In the genomic region with DNA sequence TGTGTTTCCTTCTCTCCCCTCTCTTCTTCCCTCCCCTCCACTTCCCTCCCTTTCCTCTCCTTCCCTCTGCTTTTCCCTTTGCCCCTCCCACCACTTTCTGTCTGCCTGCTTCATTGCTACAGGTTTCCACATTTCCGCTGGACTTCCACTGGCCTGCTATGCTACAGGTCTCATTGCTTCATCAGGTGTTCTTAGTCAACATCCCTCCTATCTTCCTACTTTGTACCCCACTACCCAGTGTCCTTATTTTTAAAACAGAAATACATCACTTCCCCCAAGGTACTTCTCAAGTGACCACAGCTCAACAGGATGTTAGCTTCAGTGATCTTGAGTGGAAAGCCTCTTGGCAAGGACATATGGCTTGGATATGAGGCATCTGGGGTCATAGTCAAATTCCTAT, we compare ENCODE assay signal across 18 mouse cellular contexts.
A peak's percentile ranks its signal among the peaks of the same experiment; 100 is the strongest.
DNase-seq lines count a peak whose midpoint lies in the region; ATAC-seq and TF ChIP-seq lines count a peak whose summit lies in the region.
"Had no signal": no experiment of that assay in that cellular context is flagged by ENCODE, and none has a peak within 500 bp of the region (broad histone marks: within the 10 kb centered on the region; RNA-seq: fewer than 3 reads in every experiment).

No protein-coding gene starts in this region.

- H3K4me2 ChIP-seq in forebrain, embryonic 13.5 days = no peak overlapping the region
- no peak overlapping the region for H3K4me2 ChIP-seq in forebrain, embryonic 16.5 days (ENCODE audit: low read length)
- no peak overlapping the region for H3K4me2 ChIP-seq in midbrain, embryonic 11.5 days
- no peak overlapping the region for H3K4me2 ChIP-seq in midbrain, postnatal 0 days (ENCODE audit: low read depth, low read length, poor library complexity, severe bottlenecking)
- H3K4me2 ChIP-seq in neural tube, embryonic 15.5 days = no peak overlapping the region
- H3K4me2 ChIP-seq: embryonic facial prominence, embryonic 13.5 days; heart, embryonic 15.5 days; limb, embryonic 15.5 days; liver, embryonic 15.5 days had no signal

- intact Hi-C loops in gastrocnemius, adult 2 months (cut with DNase I) = no loop called here

- 73% methylated on average over 1 of the region's 1 CpGs for WGBS in forebrain, embryonic 13.5 days
- 88% methylated on average over 1 of the region's 1 CpGs for WGBS in forebrain, embryonic 16.5 days
- WGBS in midbrain, embryonic 11.5 days = 90% methylated on average over 1 of the region's 1 CpGs
- WGBS in midbrain, postnatal 0 days = 87% methylated on average over 1 of the region's 1 CpGs
- WGBS in neural tube, embryonic 15.5 days = 96% methylated on average over 1 of the region's 1 CpGs

- H3K9ac ChIP-seq in forebrain, embryonic 13.5 days = no peak overlapping the region
- H3K9ac ChIP-seq in forebrain, embryonic 16.5 days (replicated peaks; ENCODE audit: low read depth, low read length) = no peak overlapping the region
- H3K9ac ChIP-seq in midbrain, embryonic 11.5 days (ENCODE audit: low read length) = no peak overlapping the region
- H3K9ac ChIP-seq in midbrain, postnatal 0 days (replicated peaks; ENCODE audit: low read length, poor library complexity, severe bottlenecking) = no peak overlapping the region
- no peak overlapping the region for H3K9ac ChIP-seq in neural tube, embryonic 15.5 days (replicated peaks)
- H3K9ac ChIP-seq: embryonic facial prominence, embryonic 13.5 days; heart, embryonic 15.5 days; limb, embryonic 15.5 days; liver, embryonic 15.5 days had no signal

- H3K9me3 ChIP-seq in forebrain, embryonic 13.5 days (replicated peaks) = no peaks in the 10 kb centered on the region
- H3K9me3 ChIP-seq in forebrain, embryonic 16.5 days (ENCODE audit: control insufficient read depth, low read length) = no peaks in the 10 kb centered on the region
- no peaks in the 10 kb centered on the region for H3K9me3 ChIP-seq in midbrain, embryonic 11.5 days (ENCODE audit: control insufficient read depth, low read length)
- H3K9me3 ChIP-seq in midbrain, postnatal 0 days (ENCODE audit: low read length) = no peaks in the 10 kb centered on the region
- no peaks in the 10 kb centered on the region for H3K9me3 ChIP-seq in neural tube, embryonic 15.5 days (replicated peaks)
- H3K9me3 ChIP-seq: embryonic facial prominence, embryonic 13.5 days; heart, embryonic 15.5 days; limb, embryonic 15.5 days; liver, embryonic 15.5 days had no signal

- H3K4me3 ChIP-seq in forebrain, embryonic 13.5 days = no peak overlapping the region
- H3K4me3 ChIP-seq in forebrain, embryonic 16.5 days (replicated peaks; ENCODE audit: low read length) = no peak overlapping the region
- H3K4me3 ChIP-seq in midbrain, embryonic 11.5 days (ENCODE audit: low read depth, low read length) = no peak overlapping the region
- no peak overlapping the region for H3K4me3 ChIP-seq in midbrain, postnatal 0 days (ENCODE audit: low read depth, low read length)
- no peak overlapping the region for H3K4me3 ChIP-seq in neural tube, embryonic 15.5 days (replicated peaks)
- no peak overlapping the region for H3K4me3 ChIP-seq in gastrocnemius, adult 2 months
- H3K4me3 ChIP-seq: embryonic facial prominence, embryonic 13.5 days; erythroblast, embryonic 14.5 days; heart, embryonic 15.5 days; limb, embryonic 15.5 days; liver, embryonic 15.5 days had no signal

- no peaks in the 10 kb centered on the region for H3K36me3 ChIP-seq in forebrain, embryonic 13.5 days (ENCODE audit: poor library complexity, severe bottlenecking)
- H3K36me3 ChIP-seq in forebrain, embryonic 16.5 days (ENCODE audit: control insufficient read depth, insufficient read depth) = no peaks in the 10 kb centered on the region
- H3K36me3 ChIP-seq in midbrain, embryonic 11.5 days (ENCODE audit: control insufficient read depth, insufficient read depth, low read length) = no peaks in the 10 kb centered on the region
- no peaks in the 10 kb centered on the region for H3K36me3 ChIP-seq in midbrain, postnatal 0 days (ENCODE audit: insufficient read depth, low read length)
- no peaks in the 10 kb centered on the region for H3K36me3 ChIP-seq in neural tube, embryonic 15.5 days
- H3K36me3 ChIP-seq: embryonic facial prominence, embryonic 13.5 days; heart, embryonic 15.5 days; limb, embryonic 15.5 days; liver, embryonic 15.5 days had no signal

- no peak for DNase-seq in midbrain, embryonic 11.5 days (ENCODE audit: low spot score, missing footprints)
- DNase-seq in midbrain, postnatal 0 days (ENCODE audit: low spot score) = no peak
- no peak for DNase-seq in gastrocnemius, adult 2 months
- no peak for DNase-seq in urinary bladder, postnatal 36 days (ENCODE audit: low spot score in 2 of 2)
- DNase-seq: cerebellum, adult 8-10 months; gastrocnemius, postnatal 25 days; left cerebral cortex, postnatal 4 days; right cerebral cortex, postnatal 25 days; spleen, adult 18-20 months had no signal

- ATAC-seq in forebrain, embryonic 13.5 days = no peak
- ATAC-seq in forebrain, embryonic 16.5 days = no peak
- no peak for ATAC-seq in midbrain, embryonic 11.5 days (ENCODE audit: low FRiP score)
- ATAC-seq in midbrain, postnatal 0 days (ENCODE audit: low FRiP score) = no peak
- ATAC-seq in megakaryocyte progenitor cell, adult 5-6 weeks (replicated peaks; ENCODE audit: poor library complexity) = peak; percentile 71
- no peak for ATAC-seq in neural tube, embryonic 15.5 days (ENCODE audit: low FRiP score)

- H3K27ac ChIP-seq in forebrain, embryonic 13.5 days = peak overlapping the region; percentile 64; the same call in 1 of the 2 replicates
- no peak overlapping the region for H3K27ac ChIP-seq in forebrain, embryonic 16.5 days (ENCODE audit: low read length)
- H3K27ac ChIP-seq in midbrain, embryonic 11.5 days (ENCODE audit: low read depth, low read length) = peak overlapping the region; percentile 82
- no peak overlapping the region for H3K27ac ChIP-seq in midbrain, postnatal 0 days (ENCODE audit: low read depth, low read length)
- peak overlapping the region; percentile 67; the same call in 1 of the 2 replicates for H3K27ac ChIP-seq in neural tube, embryonic 15.5 days (replicated peaks)
- H3K27ac ChIP-seq in gastrocnemius, adult 2 months = no peak overlapping the region
- H3K27ac ChIP-seq: embryonic facial prominence, embryonic 13.5 days; heart, embryonic 15.5 days; limb, embryonic 15.5 days; liver, embryonic 15.5 days had no signal

- H3K27me3 ChIP-seq in forebrain, embryonic 13.5 days = peaks cover 48% of the 10 kb centered on the region
- 0 out of 2 replicates have a peak, but pooled peaks cover 6% of the 10 kb centered on the region for H3K27me3 ChIP-seq in forebrain, embryonic 16.5 days (replicated peaks; ENCODE audit: control insufficient read depth, insufficient read depth, low read length)
- H3K27me3 ChIP-seq in midbrain, embryonic 11.5 days (ENCODE audit: control insufficient read depth, insufficient read depth, low read length) = peaks cover 2% of the 10 kb centered on the region; the same call in 1 of the 2 replicates
- no peaks in the 10 kb centered on the region for H3K27me3 ChIP-seq in midbrain, postnatal 0 days (ENCODE audit: insufficient read depth, low read length)
- no peaks in the 10 kb centered on the region for H3K27me3 ChIP-seq in neural tube, embryonic 15.5 days (replicated peaks)
- H3K27me3 ChIP-seq: heart, embryonic 15.5 days; liver, embryonic 15.5 days had no signal

- H3K4me1 ChIP-seq in forebrain, embryonic 13.5 days = peaks cover 52% of the 10 kb centered on the region
- H3K4me1 ChIP-seq in forebrain, embryonic 16.5 days (replicated peaks; ENCODE audit: control insufficient read depth, insufficient read depth, low read length) = peaks cover 25% of the 10 kb centered on the region
- H3K4me1 ChIP-seq in midbrain, embryonic 11.5 days (ENCODE audit: control insufficient read depth, insufficient read depth, low read length) = peaks cover 67% of the 10 kb centered on the region
- H3K4me1 ChIP-seq in midbrain, postnatal 0 days (ENCODE audit: insufficient read depth, low read length) = peaks cover 20% of the 10 kb centered on the region
- H3K4me1 ChIP-seq in neural tube, embryonic 15.5 days = peaks cover 41% of the 10 kb centered on the region
- H3K4me1 ChIP-seq: limb, embryonic 15.5 days; liver, embryonic 15.5 days had no signal

- TF ChIP-seq CTCF in midbrain, postnatal 0 days (IDR thresholded peaks at IDR 0.05) = no peak
- TF ChIP-seq CTCF in gastrocnemius, adult 2 months (IDR thresholded peaks at IDR 0.05) = no peak

Comparison
In these comparisons a context has a peak if more than half of its experiments do, and no peak if none do; other contexts are left out.
1. H3K27ac ChIP-seq: peak in forebrain, embryonic 13.5 days (single experiment), midbrain, embryonic 11.5 days (single experiment) and neural tube, embryonic 15.5 days (single experiment); none in forebrain, embryonic 16.5 days (single experiment), midbrain, postnatal 0 days (single experiment) and gastrocnemius, adult 2 months (single experiment).